20 mouse cellular contexts compared by ENCODE assay signal in the genomic region with DNA sequence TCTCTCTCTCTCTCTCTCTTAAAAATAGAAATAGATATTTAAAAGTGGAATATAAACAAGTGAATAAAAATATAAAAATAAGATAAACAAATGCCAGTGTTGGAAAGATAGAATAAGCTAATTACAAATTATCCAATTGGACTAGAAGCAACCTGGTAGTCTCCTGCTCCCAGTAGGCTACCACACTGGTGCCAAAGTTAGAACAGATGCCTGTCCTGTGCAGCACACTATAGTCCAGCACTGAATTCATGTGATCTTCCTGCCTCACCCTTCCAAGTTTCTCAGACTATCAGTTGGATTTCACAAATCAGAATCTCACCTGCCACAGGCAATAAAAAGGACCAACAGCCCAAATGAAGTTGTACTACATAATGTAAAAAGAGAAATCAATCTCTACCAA. TPM values are rescaled to one million over a fixed set of nuclear protein-coding genes. Genes with fewer than 3 reads are reported as not detected.
DNase-seq lines count a peak whose midpoint lies in the region; ATAC-seq and TF ChIP-seq lines count a peak whose summit lies in the region.
"Had no signal": no experiment of that assay in that cellular context is flagged by ENCODE, and none has a peak within 500 bp of the region (broad histone marks: within the 10 kb centered on the region; RNA-seq: fewer than 3 reads in every experiment).

No protein-coding gene starts in this region.

- H3K27ac ChIP-seq in cerebellum, adult 2 months (ENCODE audit: insufficient read depth, low read length): no peak overlapping the region
- H3K27ac ChIP-seq: embryonic facial prominence, embryonic 15.5 days; forebrain, embryonic 10.5 days; heart, embryonic 10.5 days; hindbrain, embryonic 13.5 days; hindbrain, postnatal 0 days had no signal

- H3K27me3 ChIP-seq in cerebellum, adult 2 months (ENCODE audit: control insufficient read depth, insufficient read depth, low read length): no peaks in the 10 kb centered on the region
- H3K27me3 ChIP-seq: embryonic facial prominence, embryonic 15.5 days; hindbrain, embryonic 13.5 days had no signal

- no peak for DNase-seq in cerebellum, postnatal 4 days (ENCODE audit: low spot score in 2 of 2)
- peak; percentile 52 to 76 for DNase-seq in cerebellum, adult 2 months
- peak; percentile 40 to 63 for DNase-seq in cerebellum, postnatal 10 days
- DNase-seq in adrenal gland, adult 8-10 months: no peak
- no peak for DNase-seq in layer of hippocampus, postnatal 10 days (ENCODE audit: low spot score in 2 of 2)
- DNase-seq: adrenal gland, postnatal 25 days; B cell, adult 2 months; embryo, embryonic 11 days; heart, adult 18-20 months; heart, postnatal 10 days; kidney, adult 11 months had no signal

- H3K4me3 ChIP-seq in cerebellum, adult 2 months (replicated peaks; ENCODE audit: insufficient read depth, low read depth, low read length): no peak overlapping the region
- H3K4me3 ChIP-seq: embryonic facial prominence, embryonic 15.5 days; erythroblast, embryonic 14.5 days; forebrain, embryonic 10.5 days; heart, embryonic 10.5 days; hindbrain, embryonic 13.5 days had no signal

- ATAC-seq in cerebellum, adult (ENCODE audit: insufficient number of reproducible peaks, low FRiP score, low TSS enrichment): peak; percentile 83
- no peak for ATAC-seq in frontal cortex, adult (ENCODE audit: low TSS enrichment)
- ATAC-seq: forebrain, embryonic 14.5 days; hindbrain, postnatal 0 days had no signal

- TF ChIP-seq CTCF in cerebellum, adult 2 months (IDR thresholded peaks at IDR 0.05; ENCODE audit: borderline replicate concordance, insufficient read depth, low read depth, low read length): no peak

- no peak for TF ChIP-seq POLR2A in cerebellum, adult 2 months (IDR thresholded peaks at IDR 0.05; ENCODE audit: borderline replicate concordance, insufficient read depth, low read length)

- H3K4me1 ChIP-seq in cerebellum, adult 2 months (ENCODE audit: control insufficient read depth, insufficient read depth, low read length): peaks cover 6% of the 10 kb centered on the region
- H3K4me1 ChIP-seq: embryonic facial prominence, embryonic 15.5 days; forebrain, embryonic 10.5 days; heart, embryonic 10.5 days; hindbrain, embryonic 13.5 days had no signal

RNA-seq across cellular contexts. Expression of a gene that starts 59.9 kb away (rescaled TPM):
- 65.5 and 69.4 TPM in 2 replicates for polyA plus RNA-seq in cerebellum, adult 2 months (2012; rRNA removed)
- 10 to 100 TPM; 29.2 to 46.0 (median 37.0) TPM for total RNA-seq in adrenal gland, adult 8-10 months (2022)
- total RNA-seq in layer of hippocampus, postnatal 10 days (2021): 10 to 100 TPM; 88.3 to 94.8 TPM

Comparison
In these comparisons a context has a peak if more than half of its experiments do, and no peak if none do; other contexts are left out.
1. DNase-seq: peak in cerebellum, adult 2 months (2 of 2) and cerebellum, postnatal 10 days (2 of 2); none in cerebellum, postnatal 4 days (0 of 2), adrenal gland, adult 8-10 months (single experiment) and layer of hippocampus, postnatal 10 days (0 of 2).